Mouse (Mus musculus): ENCODE measurements around the gene Trp53inp2. TPM values are rescaled to one million over a fixed set of nuclear protein-coding genes. Genes with fewer than 3 reads are reported as not detected.

The Trp53inp2 gene
- 2.1 TPM in 2 replicates for polyA plus RNA-seq (2012; rRNA removed)

DNA sequence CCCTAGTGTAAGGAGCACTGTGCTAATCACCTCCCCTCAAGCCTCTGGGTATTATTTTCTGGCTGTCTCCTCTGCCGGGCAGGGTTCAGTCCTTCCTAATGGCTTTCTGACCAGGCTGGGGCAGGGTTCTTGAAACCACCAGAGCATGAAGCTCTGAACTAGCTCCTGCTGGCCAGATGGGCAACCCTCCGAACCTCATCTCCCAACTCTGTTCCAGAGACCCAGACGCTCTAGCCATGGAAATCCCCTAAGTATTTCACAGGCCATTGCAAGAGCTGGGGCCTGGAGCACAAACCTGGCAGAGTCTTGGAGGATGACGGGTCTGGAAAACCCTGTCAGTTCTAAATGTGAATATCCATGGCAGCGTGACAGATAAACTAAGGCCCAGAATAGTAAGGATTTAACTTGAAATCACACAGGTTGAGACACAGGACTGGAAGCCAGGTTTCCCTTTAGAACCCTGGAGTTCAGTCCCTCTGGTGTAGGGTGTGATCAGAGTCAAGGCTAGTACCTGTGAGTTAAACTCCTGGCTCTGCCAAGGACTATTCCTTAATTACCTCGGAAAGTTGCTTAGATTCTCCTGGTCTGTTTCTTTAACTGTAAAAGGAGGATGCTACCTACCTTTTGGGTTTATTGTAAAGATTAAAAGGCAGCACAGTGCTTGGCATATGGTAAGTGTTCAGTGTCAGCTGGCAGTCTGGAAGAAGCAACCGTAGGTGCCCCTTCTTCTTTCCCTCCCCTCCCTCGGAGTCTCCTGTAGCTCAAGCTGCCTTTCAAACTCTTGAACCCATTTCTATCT, at the start of gene Trp53inp2:
Gene Trp53inp2, plus strand, starts transcription at position 799 of the 799 bp plus-strand sequence.

DNA sequence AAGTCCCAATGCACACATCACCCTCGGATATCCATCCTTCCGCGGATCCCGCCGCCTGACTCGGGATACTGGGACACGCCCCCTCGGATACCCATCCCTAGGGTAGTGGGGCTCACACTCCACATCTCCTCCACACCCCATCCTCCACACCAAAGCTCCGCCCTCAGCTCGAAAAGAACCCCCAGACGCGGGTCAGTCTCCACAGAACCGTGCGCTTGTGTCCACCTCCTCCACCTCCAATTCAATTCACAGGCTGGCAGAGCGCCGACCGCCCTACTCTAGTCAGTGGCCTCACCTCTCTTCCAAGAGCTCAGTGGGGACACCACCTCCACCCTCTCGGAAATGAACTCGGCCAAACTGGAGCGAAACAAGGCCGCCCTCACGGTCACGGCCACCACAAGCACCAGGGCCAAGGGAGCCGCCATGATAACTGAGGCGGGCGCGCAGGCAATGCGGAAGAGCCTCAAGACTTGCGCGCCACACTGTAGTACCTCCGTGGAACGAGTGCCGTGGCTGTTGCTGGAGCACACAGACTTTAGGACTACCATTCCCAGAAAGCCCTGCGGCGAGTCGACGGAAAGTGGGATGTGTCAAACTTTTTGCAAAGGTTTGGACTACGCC, 23.8 kb upstream of the Trp53inp2 start, which contains the start of gene Pigu:
Gene Pigu, minus strand, starts transcription at position 460 of the 621 bp plus-strand sequence.

Other genes with a start within 250 kb of the Trp53inp2 start
- gene Itch, start 247.6 kb upstream of the Trp53inp2 start, polyA plus RNA-seq (2012; rRNA removed), result 6.3 and 7.8 TPM in 2 replicates
- gene Dynlrb1, start 144.5 kb upstream of the Trp53inp2 start, polyA plus RNA-seq (2012; rRNA removed), result 183 and 192 TPM in 2 replicates
- gene Map1lc3a, start 104.8 kb upstream of the Trp53inp2 start, polyA plus RNA-seq (2012; rRNA removed), result 7.2 TPM in 2 replicates
- gene Pigu, start 23.6 kb upstream of the Trp53inp2 start, polyA plus RNA-seq (2012; rRNA removed), result 15.7 and 18.0 TPM in 2 replicates
- 8.7 and 10.0 TPM in 2 replicates for gene Ncoa6, start 92.8 kb downstream of the Trp53inp2 start, polyA plus RNA-seq (2012; rRNA removed)
- 12.1 and 13.7 TPM in 2 replicates for gene Acss2, start 136.9 kb downstream of the Trp53inp2 start, polyA plus RNA-seq (2012; rRNA removed)
- 0.21 and 0.26 TPM in 2 replicates for gene Ggt7, start 137.2 kb downstream of the Trp53inp2 start, polyA plus RNA-seq (2012; rRNA removed)
- 35.3 and 39.8 TPM in 2 replicates for gene Gss, start 211.8 kb downstream of the Trp53inp2 start, polyA plus RNA-seq (2012; rRNA removed)
- 2.7 and 3.5 TPM in 2 replicates for gene Myh7b, start 230.2 kb downstream of the Trp53inp2 start, polyA plus RNA-seq (2012; rRNA removed)

Data from liver, embryonic 14 days (tissue).